Mouse (Mus musculus) bone marrow macrophage, adult 2 months (primary cell): ENCODE results near the gene Lamb3.

Experiments
- CTCF ChIP-seq: IDR thresholded peaks from 2 replicates; pipeline ENCODE4 v1.5.1; 2012; ENCODE audit warnings: low read depth, mild to moderate bottlenecking, low read length, moderate library complexity
- POLR2A ChIP-seq: IDR thresholded peaks from 2 replicates; pipeline ENCODE4 v1.6.1; 2012; ENCODE audit warnings: mild to moderate bottlenecking, low read depth, low read length, borderline replicate concordance

- TF ChIP-seq CTCF: no peak
- TF ChIP-seq POLR2A: no peak
Observed at GRCm38 (mm10) chr1:193173810-193174129, 33.7 kb upstream of the Lamb3 start.
